Mouse (Mus musculus) lung, postnatal 36 days (tissue): ENCODE results near the gene Tnr.

Experiments
- DNase-seq: peaks from one replicate; pipeline ENCODE4 v3.0.0; 2022; ENCODE audit warnings: mixed read lengths

Tnr gene

DNA sequence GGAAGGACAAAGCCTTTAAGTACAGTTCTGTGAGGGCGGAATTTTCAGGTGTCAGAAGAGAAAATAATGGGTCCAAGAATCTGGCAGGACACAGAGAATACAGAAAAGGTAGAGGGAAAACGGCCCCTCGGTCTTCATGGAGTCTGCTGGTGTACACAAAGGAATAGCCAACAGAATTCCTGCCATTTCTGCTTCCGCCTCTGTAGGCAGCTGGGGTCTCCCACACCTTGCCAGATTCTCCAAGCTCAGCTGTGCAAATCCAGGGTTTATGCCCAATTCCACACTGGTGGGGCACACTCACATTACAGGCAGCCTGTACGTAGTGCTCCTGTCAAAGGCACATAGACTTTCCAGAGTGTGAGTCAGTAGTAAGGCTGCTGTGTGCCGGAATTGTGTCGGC is 43.6 kb downstream of the Tnr start:
- DNase-seq: no peak

DNA sequence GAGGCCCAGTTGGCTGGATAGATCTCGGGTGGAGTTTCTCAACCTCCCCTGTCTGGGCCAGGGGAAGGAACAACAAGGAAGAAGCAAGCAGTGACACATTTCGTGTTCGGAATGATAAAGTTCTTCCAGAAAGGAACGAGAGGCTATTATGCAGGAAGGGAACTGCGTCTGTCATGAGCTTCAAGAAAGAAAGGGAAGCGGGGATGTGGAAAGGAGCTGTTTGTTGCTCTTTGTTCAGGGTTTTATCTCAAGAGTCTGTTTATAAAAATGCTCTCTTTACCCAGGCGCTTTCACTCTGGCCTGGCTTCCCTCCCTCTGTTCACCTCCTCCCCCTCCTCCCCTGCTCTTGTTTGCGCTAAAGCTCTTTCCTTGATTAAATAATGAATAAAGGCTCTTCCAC is 46.7 kb downstream of the Tnr start:
- peak; percentile 3 for DNase-seq

DNA sequence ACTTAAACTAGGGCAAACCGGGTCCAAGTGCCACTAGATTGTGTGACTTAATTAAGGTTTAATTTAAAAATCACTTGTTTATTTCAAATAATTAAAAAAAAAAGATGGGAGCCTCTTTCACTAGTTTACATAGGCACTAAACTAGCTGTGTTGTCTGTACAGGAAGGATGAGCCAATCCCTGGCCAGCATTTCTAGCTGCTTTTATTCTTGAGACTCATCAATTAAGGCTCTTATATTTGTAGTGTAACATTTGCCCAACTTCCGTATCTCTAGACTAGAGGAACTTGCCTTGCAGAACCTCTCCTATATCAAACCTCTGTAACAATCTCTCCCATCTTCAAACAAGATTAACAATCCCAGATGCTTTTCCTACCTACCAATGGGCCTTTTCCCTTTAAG is 47.3 kb downstream of the Tnr start:
- DNase-seq: no peak

DNA sequence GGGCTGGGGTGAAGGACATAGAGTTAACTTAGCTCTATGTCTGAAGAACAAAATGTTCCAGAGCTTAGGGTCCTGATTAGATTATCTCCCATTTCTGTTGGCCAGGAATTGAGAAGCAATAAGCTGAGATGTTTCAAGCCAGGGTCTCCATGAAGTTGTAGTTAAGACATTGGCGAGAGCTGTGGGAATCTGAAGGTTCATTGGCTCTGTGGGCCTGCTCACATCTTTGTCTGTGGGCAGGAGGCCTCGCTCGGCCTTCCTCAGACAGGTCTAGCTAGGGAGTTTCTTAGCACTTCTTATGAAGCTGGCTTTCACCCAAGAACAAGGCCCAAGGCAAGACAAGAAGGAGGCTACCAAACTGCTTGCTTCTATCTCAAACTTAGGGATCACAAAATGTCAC is 48.4 kb downstream of the Tnr start:
- DNase-seq: no peak

DNA sequence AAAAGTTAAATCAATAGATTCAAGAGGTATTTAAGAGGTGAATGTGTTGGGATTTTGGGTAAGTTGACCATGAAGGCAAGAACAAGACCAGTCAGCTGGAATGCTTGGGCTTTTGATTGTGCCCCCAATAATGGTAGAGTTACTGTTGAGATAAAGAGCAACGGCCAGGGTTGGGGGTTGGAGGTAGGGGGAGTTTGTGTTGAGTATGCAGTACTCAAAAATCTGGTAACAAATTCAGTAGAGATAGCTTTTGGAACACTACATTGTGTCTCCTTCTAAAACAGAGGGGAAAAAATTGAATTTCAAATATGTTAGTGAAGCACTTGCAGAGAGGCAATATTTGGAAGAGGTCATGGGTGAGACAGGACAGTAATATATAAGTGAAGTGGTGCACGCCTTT is 49.5 kb downstream of the Tnr start:
- no peak for DNase-seq

DNA sequence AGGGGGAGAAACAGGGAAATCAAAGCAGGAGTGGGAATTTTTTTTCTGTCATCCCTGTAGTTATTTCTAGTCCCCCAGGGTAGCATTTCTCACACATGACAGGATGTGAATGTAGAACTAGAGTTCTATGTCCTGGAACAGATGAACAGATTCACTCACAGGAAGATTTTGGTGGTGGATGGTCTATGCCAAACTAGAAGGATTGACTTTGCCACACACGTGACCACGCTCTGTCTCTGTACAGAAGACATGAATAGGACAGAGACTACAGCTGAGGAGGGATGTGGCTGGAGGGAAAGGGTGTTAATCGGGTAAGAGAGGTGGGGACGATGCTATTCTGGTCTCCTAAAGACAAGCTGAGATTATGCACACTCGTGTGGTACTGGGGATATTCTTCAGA is 51.1 kb downstream of the Tnr start:
- DNase-seq: no peak

DNA sequence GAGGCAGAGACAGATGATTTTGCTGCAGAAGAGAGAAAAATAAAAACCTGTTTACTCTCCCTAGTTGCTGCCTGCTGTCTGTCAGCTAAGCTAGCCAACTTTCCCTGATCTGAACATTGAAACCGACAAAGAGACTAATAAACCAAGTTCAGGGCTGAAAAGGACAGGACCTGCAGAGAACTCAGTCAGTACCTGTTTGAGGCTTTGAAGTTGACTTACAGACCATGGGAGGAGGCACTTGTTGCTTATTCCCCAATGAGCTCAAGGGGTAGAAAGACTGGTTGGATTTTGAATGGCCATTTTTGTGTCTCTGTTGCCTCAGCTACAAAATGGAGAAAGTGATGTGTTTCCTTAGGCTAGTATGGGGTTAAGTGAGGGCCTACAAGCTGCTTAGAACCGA is 52.7 kb downstream of the Tnr start:
- DNase-seq: no peak

DNA sequence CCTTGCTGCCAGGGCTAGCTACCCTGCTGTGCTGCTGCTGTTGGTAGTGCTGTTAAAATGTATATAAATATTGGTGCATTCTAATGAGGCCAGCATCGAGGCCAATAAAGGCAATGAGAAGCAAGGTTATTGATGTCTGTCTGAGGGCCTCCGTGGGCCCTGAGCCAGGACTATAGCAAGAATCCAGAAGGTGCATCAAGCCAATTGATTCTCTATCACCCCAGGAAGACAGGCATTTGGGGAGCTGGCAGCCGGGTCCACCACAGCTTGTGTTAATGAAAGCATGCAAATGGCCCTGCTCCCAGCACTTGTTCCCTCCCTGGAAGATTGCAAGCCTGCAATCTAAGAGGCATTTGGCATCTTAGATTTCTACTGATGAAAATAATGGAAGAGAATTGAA is 54.8 kb downstream of the Tnr start:
- no peak for DNase-seq

DNA sequence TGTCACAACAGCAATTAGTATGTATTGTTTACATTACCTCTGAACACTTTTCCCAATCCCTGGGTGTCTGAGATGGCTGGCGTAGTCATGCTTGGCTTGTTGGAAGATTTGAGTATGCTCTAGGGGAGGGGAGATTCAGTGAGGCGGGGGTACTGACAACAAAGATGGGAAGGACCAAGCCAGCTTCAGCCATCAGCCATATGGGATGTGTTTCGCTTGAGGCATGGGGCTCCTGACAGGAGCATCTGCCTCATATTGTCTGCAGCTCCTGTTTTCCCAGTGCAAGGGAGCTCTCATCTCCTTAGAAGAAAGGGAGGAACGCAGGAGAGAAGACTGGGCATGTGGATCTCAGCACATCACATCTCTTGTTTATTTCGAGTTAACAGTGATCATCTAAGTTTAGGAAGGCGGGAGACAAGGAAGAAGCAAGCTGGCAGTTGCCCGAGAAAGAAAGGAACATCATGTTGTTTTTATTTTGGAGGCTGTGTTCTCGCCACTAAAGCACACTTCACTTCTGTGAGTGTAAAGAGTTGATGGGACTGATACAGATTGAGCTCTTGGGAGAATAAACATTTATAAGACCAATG is 56.9 kb downstream of the Tnr start:
- no peak for DNase-seq

DNA sequence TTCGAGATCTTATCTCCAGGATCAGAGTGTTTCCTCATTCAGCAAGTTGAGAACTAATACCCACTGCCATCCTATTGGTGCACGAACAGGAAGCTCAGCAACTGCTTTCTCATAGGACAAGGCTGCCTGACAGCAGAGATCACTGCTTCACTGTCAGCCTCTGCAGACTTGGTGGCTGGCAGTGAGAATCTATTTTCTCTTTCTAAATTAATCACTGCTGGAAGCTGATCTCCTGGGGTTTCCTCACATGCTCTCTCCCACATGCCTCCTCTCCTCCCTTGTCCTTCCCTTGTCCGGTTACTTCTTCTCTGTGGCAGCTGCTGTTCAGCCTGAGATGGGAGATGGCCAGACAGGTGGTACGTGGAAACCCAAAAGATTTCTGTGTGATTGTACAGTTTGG is 60.3 kb downstream of the Tnr start:
- no peak for DNase-seq

DNA sequence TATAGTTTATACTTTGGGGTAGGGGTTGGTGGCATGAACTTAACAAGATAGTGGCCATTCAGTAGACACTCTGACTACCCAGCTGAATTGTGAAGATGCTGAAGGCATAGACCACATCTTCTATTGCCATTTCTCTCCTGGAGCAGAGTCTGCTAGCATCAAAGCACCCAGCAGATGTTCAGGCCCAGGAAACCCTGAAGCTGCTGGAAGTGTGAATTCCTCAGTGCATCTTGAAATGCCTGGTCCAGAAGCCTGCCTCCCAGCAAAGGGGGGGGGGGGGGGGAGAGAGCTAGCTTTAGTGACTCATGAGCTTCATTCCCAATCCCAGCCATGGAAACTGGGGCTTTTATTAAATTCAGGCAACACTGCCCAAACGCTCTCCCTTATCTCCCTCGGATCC is 65.2 kb downstream of the Tnr start:
- DNase-seq: no peak

DNA sequence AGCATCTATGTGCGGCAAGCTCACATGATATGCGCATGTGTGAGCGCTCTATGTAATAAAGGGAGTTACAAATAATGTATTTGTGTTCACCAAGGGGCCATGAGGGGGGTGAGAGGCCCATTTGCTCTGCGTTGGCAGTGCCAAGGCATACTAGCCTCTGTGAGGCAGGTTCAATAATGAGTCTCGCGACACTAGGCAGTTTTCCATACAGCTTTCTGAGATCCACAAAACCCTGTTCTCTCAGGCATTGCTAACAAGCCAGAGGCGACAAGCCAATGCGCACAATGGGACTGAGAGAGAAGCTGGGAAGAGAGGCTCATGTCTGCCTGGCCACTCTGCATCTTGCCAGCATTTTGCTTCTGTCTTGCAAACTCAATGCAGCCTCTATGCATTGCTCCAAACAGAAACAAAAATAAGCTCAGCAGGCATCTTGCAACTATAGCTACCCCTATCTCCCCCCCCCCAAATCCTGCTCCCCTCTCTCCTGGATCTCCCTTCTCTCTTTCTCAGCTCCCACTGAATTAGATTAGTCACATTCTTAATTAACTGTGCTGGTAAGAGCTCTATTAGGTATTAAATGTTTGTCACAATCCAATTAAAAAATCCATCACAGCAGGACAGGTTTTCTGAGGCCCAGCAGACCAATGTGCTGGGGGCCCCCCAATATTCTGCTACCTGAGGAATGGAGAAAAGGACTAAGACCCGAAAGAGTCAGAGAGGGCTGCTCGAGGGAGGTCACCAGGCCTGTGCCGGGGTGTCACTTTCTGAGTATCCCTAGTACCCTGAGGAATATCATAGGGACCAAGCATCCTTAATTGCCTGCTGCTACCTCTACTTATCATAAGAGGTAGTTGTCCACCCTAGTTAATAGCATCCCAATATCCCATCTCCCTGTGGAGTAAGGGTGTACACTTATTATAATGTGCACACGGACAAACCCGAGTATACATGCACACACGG is 70.8 kb downstream of the Tnr start:
- DNase-seq: no peak

DNA sequence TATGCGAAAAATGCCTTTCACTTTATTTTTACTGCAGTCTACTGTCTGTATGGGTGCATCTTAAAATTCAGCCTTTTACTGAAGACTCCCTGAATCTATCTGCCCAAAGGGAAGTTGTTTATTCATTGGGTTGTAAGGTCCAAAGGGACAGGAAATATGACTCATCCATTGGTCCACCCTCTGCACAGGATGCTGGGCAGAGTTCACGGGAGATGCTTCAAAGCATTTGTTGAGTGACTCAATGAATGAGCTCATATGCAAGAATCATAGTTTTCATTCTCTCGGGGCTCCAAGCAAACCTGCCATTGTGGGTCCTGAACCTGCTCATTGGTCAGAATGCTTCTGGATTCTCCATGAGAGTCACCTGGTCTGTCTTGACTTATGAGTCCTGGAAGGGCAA is 72.2 kb downstream of the Tnr start:
- DNase-seq: no peak

DNA sequence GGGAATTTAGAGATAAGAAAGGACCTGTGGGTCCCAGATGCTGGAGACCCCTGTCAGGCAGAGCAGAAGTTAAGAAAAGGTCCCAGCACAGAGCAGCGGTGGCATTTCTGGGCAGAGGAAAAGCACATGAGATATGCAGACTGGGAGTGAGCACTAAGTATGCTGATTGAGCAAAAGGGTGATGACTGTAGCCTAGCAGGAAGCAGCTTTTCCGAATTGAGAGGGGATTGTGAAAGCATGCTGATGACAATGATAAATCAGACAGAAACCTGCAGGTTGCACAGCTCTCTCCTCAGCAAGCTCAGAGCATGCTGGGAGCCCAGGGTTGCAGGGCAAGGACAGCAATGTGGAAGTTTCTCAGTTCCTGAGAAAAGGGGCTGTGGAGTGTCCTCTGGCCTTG is 73.1 kb downstream of the Tnr start:
- DNase-seq: no peak

DNA sequence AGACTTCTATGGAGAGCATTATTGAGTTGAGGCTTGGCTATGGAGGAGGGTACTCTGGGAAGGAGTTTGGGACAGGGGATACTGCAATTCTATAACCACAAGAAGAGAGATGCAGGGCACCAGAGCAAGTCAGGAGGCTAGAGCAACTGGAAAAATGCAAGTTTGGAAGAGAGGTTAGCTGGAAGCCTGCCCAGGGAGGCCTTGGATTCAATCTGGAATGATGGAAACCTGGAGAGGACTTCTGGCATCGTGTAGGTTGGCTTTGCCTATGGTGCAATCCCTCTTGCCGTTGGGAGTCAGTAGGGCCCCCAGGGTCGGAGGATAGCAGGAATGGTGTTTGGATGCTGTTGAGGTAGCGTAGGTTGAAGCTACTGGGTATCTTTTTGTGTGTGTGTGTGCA is 90.0 kb downstream of the Tnr start:
- DNase-seq: no peak

DNA sequence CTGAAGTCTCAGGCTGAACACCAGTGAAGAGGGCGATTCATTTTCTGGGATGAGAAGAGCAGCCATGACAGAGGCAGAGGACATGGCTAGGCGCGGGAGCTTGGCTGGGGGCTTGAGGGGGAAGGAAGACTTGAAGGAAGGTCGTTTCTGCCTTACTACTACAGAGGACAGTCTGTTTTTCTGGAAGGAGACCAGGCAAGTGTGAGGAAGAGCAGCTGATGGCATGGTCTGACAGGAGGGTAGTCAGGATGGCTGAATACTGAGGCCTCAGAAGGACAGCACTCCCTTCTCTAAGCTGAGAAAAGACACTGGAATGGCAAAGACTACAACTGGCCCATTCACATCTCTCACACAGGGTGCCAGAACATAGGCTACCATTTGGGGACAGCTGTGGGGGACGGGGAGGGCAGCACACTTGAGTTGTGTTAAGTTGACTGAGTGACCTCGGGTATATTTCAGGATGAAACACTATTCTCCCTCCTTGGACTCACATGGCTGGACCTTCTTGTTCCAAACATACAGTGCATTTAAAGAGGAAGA is 90.6 kb downstream of the Tnr start:
- no peak for DNase-seq

DNA sequence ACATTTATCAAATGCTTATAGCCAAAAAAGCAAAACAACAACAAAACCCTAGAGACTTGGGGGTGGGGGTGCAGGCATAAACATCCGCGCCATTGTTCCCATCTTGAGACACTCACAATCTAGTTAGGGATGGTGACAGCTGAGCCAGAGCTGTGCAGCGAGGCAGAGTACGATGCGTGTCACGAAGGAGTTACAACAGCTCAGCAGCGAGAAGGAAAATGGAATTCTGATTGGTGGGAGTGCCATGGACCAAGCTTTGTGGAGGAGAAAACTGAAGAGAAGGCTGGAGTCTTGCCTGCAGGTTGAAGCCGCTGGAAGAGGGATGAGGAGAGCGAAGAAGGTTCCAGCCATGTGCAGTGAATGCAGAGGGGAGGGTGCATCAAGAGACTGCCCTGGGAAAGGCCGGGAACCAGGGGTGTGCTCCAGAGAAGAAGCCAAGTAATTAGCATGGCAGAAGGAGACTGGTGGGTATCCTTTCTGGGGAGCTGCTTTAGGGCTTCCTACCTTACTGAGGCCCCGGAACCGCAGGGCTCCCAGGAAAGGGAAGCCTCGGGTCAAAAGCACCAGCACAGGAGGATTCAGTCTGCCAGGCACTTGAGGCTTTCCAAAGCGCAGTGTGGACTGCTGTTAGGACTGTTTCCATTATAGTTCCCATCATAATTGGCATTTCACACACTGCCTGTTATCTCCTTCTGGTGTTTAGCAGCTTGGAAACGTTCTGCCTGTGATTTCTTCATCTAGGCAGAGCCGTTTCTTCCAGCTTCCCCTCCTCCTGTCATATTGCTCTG is 91.3 kb downstream of the Tnr start:
- no peak for DNase-seq

DNA sequence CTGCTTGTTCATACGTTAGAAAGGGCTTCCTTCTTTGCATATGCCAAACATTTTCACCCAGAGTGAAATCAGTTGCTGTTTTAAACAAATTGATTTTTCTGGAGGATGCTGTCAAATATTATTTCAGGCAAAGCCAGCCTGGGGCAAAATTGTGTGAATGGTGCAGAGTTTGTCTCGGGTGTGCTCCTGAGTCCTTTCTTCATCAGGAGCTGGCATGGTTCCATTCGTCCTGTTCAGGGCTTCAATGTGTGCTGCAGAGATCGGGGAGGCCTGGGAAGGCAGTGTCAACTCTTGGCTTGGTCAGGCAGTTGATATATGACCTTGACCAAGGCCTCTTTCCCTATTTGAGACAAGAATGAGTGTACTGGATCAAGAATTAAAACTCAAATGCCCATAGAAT is 92.1 kb downstream of the Tnr start:
- DNase-seq: no peak

DNA sequence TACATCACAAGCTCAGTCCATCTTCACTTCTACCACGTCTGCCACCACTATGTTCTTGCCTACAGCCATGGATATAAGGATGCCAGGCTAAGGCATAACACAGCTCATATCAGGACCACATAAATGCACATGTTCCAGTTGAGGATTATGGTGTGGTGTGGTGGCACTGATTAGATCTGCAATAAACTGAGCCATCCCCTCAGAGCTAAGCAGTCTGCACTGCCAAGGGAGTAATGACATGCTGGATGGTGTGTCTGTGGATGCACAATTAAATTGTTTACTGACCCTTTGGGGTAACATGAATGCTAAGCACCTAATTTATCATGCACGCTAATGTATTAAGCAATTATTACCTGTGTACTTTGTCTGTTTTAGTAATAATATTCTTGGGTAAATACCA is 95.6 kb downstream of the Tnr start:
- no peak for DNase-seq

DNA sequence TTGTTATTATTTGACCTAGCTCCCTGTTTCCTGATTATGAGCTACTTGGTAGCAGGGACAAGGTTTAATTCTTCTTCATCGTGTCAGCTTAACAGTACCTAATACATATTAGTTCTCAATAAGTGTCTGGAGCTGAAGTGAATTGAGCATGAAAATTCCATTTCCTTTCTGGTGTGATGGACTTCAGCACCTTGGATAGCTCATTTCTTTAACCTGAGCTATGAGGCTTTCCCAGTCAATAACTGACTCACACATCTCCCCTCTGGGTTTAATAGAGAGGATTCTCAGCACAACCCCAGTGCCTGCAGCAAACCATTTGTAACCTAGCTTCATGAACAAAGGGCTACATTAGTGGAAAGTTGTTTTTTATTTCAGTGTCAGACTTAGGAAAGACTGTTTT is 97.8 kb downstream of the Tnr start:
- no peak for DNase-seq

DNA sequence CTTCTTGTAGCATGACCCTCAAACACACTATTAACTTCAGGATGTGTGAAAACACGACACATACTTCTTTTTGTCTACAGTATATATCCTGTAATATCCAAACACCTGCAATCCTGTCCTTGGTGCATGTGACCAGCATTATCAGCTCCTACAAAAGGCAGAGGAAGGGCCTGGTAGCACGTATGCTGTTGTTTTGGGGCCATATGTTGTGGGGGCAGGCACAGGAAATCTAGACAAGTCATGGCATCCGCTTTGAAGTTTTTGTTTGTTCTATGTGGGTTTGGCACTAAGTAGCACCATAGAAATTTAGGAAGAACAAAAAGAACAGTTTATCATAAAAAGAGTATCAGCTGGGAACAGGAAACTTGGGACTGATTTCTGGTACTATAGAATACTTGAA is 105.5 kb downstream of the Tnr start:
- DNase-seq: no peak

DNA sequence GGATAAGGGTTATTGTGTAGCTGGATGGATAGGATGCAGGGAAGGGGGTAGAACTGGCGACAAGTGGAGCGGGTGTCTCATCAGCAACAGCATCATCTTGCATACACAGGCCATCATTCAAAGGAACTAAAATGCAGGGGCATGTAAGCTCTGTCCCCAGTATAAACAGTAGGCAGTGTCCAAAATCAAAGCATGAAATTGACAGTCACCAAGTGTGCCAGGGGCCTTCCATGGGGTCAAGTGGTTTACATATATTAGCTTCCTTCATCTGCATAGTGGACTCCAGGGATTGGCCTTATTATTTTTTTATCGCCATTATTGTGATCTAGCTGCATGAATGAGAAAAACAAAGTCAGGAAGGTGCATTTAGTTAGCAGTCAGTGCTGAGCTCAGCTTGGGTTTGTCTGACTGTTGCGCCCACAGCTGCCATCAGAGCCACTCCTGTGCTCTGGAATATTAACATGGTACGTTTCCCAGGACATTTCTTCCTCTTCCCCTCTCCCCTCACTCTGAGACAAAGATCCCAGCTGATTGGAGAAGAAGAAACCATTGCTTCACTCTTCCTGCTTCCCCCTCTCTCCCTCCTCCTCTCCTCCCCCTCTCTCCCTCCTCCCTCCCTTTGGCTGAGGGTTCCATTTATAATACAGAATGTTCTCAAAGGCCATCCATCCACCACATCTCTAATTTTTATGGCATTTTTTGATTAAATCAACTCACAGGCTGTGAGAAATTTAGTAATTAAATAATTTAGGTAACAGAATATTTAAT is 106.4 kb downstream of the Tnr start:
- no peak for DNase-seq

DNA sequence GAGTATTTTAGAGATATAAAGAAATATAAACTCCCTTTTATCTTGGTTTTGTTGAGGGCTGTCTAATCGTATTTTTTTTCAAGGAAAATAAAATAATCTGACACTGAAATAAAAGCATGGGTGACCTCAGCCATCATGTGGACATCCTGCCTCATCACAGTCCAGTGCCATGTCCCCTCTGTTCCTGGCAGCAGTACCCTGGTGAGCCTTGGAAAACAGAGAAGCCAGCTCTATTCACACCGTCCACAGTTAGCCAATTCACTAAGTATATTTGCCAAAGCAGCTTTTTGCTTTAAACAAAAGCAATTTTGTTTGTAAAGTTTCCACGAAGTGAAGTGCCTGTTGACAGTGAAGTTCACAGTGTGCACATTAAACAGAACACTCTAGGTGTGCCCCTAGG is 109.0 kb downstream of the Tnr start:
- DNase-seq: no peak
